Mouse (Mus musculus) neural tube, postnatal 0 days (tissue): ENCODE measurements around the gene Prb1. TPM values are rescaled to one million over a fixed set of nuclear protein-coding genes. Genes with fewer than 3 reads are reported as not detected.

ENCODE experiments used
- polyA plus RNA-seq: library from polyadenylated mRNA; unstranded; fragments of >200 nt; fragmentation: Nextera tagmentation; extraction: Ambion mirVana; gene quantifications from 2 replicates; pipeline ENCODE4 v1.2.1, GENCODE M21; 2015

Gene Prb1
- polyA plus RNA-seq: not detected in 2 replicates

GRCm38 (mm10) chr6:132210421-132210820 is at the start of gene Prb1:
Prb1 (minus strand) TSS chr6:132210521.

Other genes starting within 250 kb of the Prb1 start
- not detected in 2 replicates for gene Prpmp5, start 104.2 kb upstream of the Prb1 start, polyA plus RNA-seq
- not detected in 2 replicates for gene Gm8882, start 153.6 kb upstream of the Prb1 start, polyA plus RNA-seq